Mouse (Mus musculus): ENCODE measurements around the gene Zfp37. TPM values are rescaled to one million over a fixed set of nuclear protein-coding genes. Genes with fewer than 3 reads are reported as not detected.
"Not testable (repeated sequence)": the region's sequence is repeated elsewhere in the genome, so short reads cannot be mapped to it uniquely, and the experiment has no call there.

Zfp37 gene
- polyA plus RNA-seq, 1 experiment, result 5.8 TPM

- no peak for DNase-seq (ENCODE audit: low spot score)
Measured at GRCm38 (mm10) chr4:62210035-62210434, 20.8 kb downstream of the Zfp37 start.

GRCm38 (mm10) chr4:62208696-62209380, 22.0 kb downstream of the Zfp37 start:
- DNase-seq (ENCODE audit: low spot score), result no peak

- DNase-seq (ENCODE audit: low spot score), result peak; percentile 89
Measured at GRCm38 (mm10) chr4:62207851-62208695, 22.8 kb downstream of the Zfp37 start.

GRCm38 (mm10) chr4:62199923-62200529, 30.8 kb downstream of the Zfp37 start:
- DNase-seq (ENCODE audit: low spot score), result no peak

GRCm38 (mm10) chr4:62188778-62189177, 42.1 kb downstream of the Zfp37 start:
- DNase-seq (ENCODE audit: low spot score), result no peak

- DNase-seq (ENCODE audit: low spot score), result no peak
Measured at GRCm38 (mm10) chr4:62177282-62177681, 53.6 kb downstream of the Zfp37 start.

GRCm38 (mm10) chr4:62174471-62174870, 56.4 kb downstream of the Zfp37 start:
- no peak for DNase-seq (ENCODE audit: low spot score)

- DNase-seq (ENCODE audit: low spot score), result not testable (repeated sequence)
Measured at GRCm38 (mm10) chr4:62167636-62168035, 63.2 kb downstream of the Zfp37 start.

- DNase-seq (ENCODE audit: low spot score), result no peak
Measured at GRCm38 (mm10) chr4:62158401-62158800, 72.4 kb downstream of the Zfp37 start.

GRCm38 (mm10) chr4:62150811-62151210, 80.0 kb downstream of the Zfp37 start, which contains the start of gene Mup21:
TSS of gene Mup21 (minus strand) at chr4:62150863.
- no peak for DNase-seq (ENCODE audit: low spot score)

Other genes starting within 250 kb of the Zfp37 start
- gene Mup20, start 176.9 kb downstream of the Zfp37 start, polyA plus RNA-seq (2012; rRNA removed), result not detected in 2 replicates
- 0.41 and 0.52 TPM in 2 replicates for gene Mup3, start 143.7 kb downstream of the Zfp37 start, polyA plus RNA-seq (2012; rRNA removed)
- not detected in 2 replicates for gene Mup21, start 80.2 kb downstream of the Zfp37 start, polyA plus RNA-seq (2012; rRNA removed)
- 26.4 and 27.9 TPM in 2 replicates for gene Slc31a2, start 31.5 kb upstream of the Zfp37 start, polyA plus RNA-seq (2012; rRNA removed)
- gene Fkbp15, start 129.5 kb upstream of the Zfp37 start, polyA plus RNA-seq (2012; rRNA removed), result 25.5 and 25.9 TPM in 2 replicates
- gene Slc31a1, start 129.7 kb upstream of the Zfp37 start, polyA plus RNA-seq (2012; rRNA removed), result 15.5 and 18.1 TPM in 2 replicates
- gene Cdc26, start 177.6 kb upstream of the Zfp37 start, polyA plus RNA-seq (2012; rRNA removed), result 72.6 and 74.0 TPM in 2 replicates
- gene Prpf4, start 177.8 kb upstream of the Zfp37 start, polyA plus RNA-seq (2012; rRNA removed), result 11.7 and 11.8 TPM in 2 replicates
- 0.08 and 0.19 TPM in 2 replicates for gene Rnf183, start 204.2 kb upstream of the Zfp37 start, polyA plus RNA-seq (2012; rRNA removed)
- 2.2 and 2.8 TPM in 2 replicates for gene Wdr31, start 239.8 kb upstream of the Zfp37 start, polyA plus RNA-seq (2012; rRNA removed)
- 14.2 and 17.5 TPM in 2 replicates for gene Bspry, start 249.0 kb upstream of the Zfp37 start, polyA plus RNA-seq (2012; rRNA removed)

Measured in urinary bladder, adult 2 months (tissue).